Mouse (Mus musculus) liver, adult (tissue): Measurements from ENCODE around the gene Rfxap.

ENCODE experiments used
- GATA4 ChIP-seq: IDR thresholded peaks from 2 replicates; pipeline ENCODE4 v1.6.1; 2014; ENCODE audit warnings: mild to moderate bottlenecking, low read length; ENCODE audit not compliant: insufficient replicate concordance

Rfxap gene

GRCm38 (mm10) chr3:54807666-54808217, at the start of gene Rfxap:
Gene Rfxap, minus strand, starts transcription at chr3:54807791.
- TF ChIP-seq GATA4 = no peak

GRCm38 (mm10) chr3:54835421-54835820, 27.8 kb upstream of the Rfxap start:
- no peak for TF ChIP-seq GATA4

GRCm38 (mm10) chr3:54832491-54832890, 24.9 kb upstream of the Rfxap start:
- no peak for TF ChIP-seq GATA4

- no peak for TF ChIP-seq GATA4
These were observed 14.9 kb upstream of the Rfxap start for GRCm38 (mm10) chr3:54822526-54822925.

GRCm38 (mm10) chr3:54815292-54815691, 7.7 kb upstream of the Rfxap start:
- no peak for TF ChIP-seq GATA4

GRCm38 (mm10) chr3:54814622-54815021, 7.0 kb upstream of the Rfxap start:
- no peak for TF ChIP-seq GATA4

GRCm38 (mm10) chr3:54813418-54813988, 5.9 kb upstream of the Rfxap start:
- no peak for TF ChIP-seq GATA4

- TF ChIP-seq GATA4 = no peak
These were observed 4.0 kb upstream of the Rfxap start for GRCm38 (mm10) chr3:54811616-54812015.

- no peak for TF ChIP-seq GATA4
These were observed 1.5 kb upstream of the Rfxap start for GRCm38 (mm10) chr3:54809111-54809510.

- no peak for TF ChIP-seq GATA4
These were observed 430 bp downstream of the Rfxap start for GRCm38 (mm10) chr3:54807061-54807661.

GRCm38 (mm10) chr3:54803713-54804112, 3.9 kb downstream of the Rfxap start:
- TF ChIP-seq GATA4 = no peak

GRCm38 (mm10) chr3:54797211-54797610, 10.4 kb downstream of the Rfxap start:
- TF ChIP-seq GATA4 = no peak

- TF ChIP-seq GATA4 = no peak
These were observed 11.8 kb downstream of the Rfxap start for GRCm38 (mm10) chr3:54795806-54796205.

- no peak for TF ChIP-seq GATA4
These were observed 12.2 kb downstream of the Rfxap start for GRCm38 (mm10) chr3:54795379-54795778.

- TF ChIP-seq GATA4 = no peak
These were observed 13.8 kb downstream of the Rfxap start for GRCm38 (mm10) chr3:54793762-54794161.

GRCm38 (mm10) chr3:54791822-54792677, 15.5 kb downstream of the Rfxap start:
- no peak for TF ChIP-seq GATA4

GRCm38 (mm10) chr3:54790601-54791000, 17.0 kb downstream of the Rfxap start:
- no peak for TF ChIP-seq GATA4
